Comparison of ENCODE assay signal across 8 mouse cellular contexts in genomic region chr16:94236226-94237129, GRCm38 (mm10).
DNase-seq lines count a peak whose midpoint lies in the region; ATAC-seq and TF ChIP-seq lines count a peak whose summit lies in the region.

No protein-coding gene starts in this region.

- 42% methylated on average over 16 of the region's 16 CpGs for WGBS in hindbrain, embryonic 15.5 days
- WGBS in midbrain, embryonic 15.5 days, result 32% methylated on average over 16 of the region's 16 CpGs

- H3K27me3 ChIP-seq in hindbrain, embryonic 15.5 days, result peaks cover 26% of the 10 kb centered on the region
- H3K27me3 ChIP-seq in midbrain, embryonic 15.5 days (replicated peaks), result peaks cover 17% of the 10 kb centered on the region; the same call in 1 of the 2 replicates

- DNase-seq in frontal cortex, adult 2 months (ENCODE audit: extremely low spot score in 1 of 2, low spot score in 1 of 2), result peak; percentile 44 to 65
- no peak for DNase-seq in frontal cortex, postnatal 10 days (ENCODE audit: low spot score in 2 of 2)
- peak; percentile 84 for DNase-seq in brain, embryonic 14.5 days (ENCODE audit: low read depth)
- no peak for DNase-seq in thymus, postnatal 36 days
- DNase-seq in kidney, postnatal 4 days, result no peak
- DNase-seq in thymus, postnatal 0 days (ENCODE audit: low spot score), result no peak

- H3K4me2 ChIP-seq in hindbrain, embryonic 15.5 days, result peak overlapping the region; percentile 29
- peak overlapping the region; percentile 39 for H3K4me2 ChIP-seq in midbrain, embryonic 15.5 days

- no peaks in the 10 kb centered on the region for H3K36me3 ChIP-seq in hindbrain, embryonic 15.5 days
- no peaks in the 10 kb centered on the region for H3K36me3 ChIP-seq in midbrain, embryonic 15.5 days (replicated peaks)

- no peak overlapping the region for H3K9ac ChIP-seq in hindbrain, embryonic 15.5 days
- no peak overlapping the region for H3K9ac ChIP-seq in midbrain, embryonic 15.5 days

- no peak for TF ChIP-seq CTCF in brain, embryonic 14.5 days (IDR thresholded peaks at IDR 0.05; ENCODE audit: borderline replicate concordance, extremely low read depth, insufficient read depth, insufficient read length)

- H3K4me1 ChIP-seq in hindbrain, embryonic 15.5 days (replicated peaks), result peaks cover 9% of the 10 kb centered on the region
- peaks cover 10% of the 10 kb centered on the region for H3K4me1 ChIP-seq in midbrain, embryonic 15.5 days

- no peak for TF ChIP-seq POLR2A in brain, embryonic 14.5 days (IDR thresholded peaks at IDR 0.05; ENCODE audit: borderline replicate concordance, extremely low read depth, insufficient read depth, insufficient read length, poor library complexity, severe bottlenecking)

- 0 out of 2 replicates have a peak, but pooled peaks have one; percentile 50 for ATAC-seq in hindbrain, embryonic 15.5 days (ENCODE audit: low FRiP score, low read depth)
- peak; percentile 69 for ATAC-seq in midbrain, embryonic 15.5 days (replicated peaks)

- H3K27ac ChIP-seq in hindbrain, embryonic 15.5 days (replicated peaks), result no peak overlapping the region
- no peak overlapping the region for H3K27ac ChIP-seq in midbrain, embryonic 15.5 days

- H3K4me3 ChIP-seq in hindbrain, embryonic 15.5 days, result no peak overlapping the region
- no peak overlapping the region; the same call in 1 of the 2 replicates for H3K4me3 ChIP-seq in midbrain, embryonic 15.5 days

- H3K9me3 ChIP-seq in hindbrain, embryonic 15.5 days, result no peaks in the 10 kb centered on the region
- H3K9me3 ChIP-seq in midbrain, embryonic 15.5 days, result no peaks in the 10 kb centered on the region

Comparison
In these comparisons a context has a peak if more than half of its experiments do, and no peak if none do; other contexts are left out.
1. DNase-seq: peak in frontal cortex, adult 2 months (2 of 2) and brain, embryonic 14.5 days (single experiment); none in frontal cortex, postnatal 10 days (0 of 2), thymus, postnatal 36 days (0 of 2), kidney, postnatal 4 days (0 of 2) and thymus, postnatal 0 days (single experiment).